Mouse (Mus musculus) spleen, adult 2 months (tissue): Measurements from ENCODE around the gene Thsd4.

ENCODE experiments used
- CTCF ChIP-seq: fragments of 200-500 bp; IDR thresholded peaks from 2 replicates; pipeline ENCODE4 v1.5.1; 2011; ENCODE audit warnings: mild to moderate bottlenecking, inconsistent platforms; ENCODE audit not compliant: insufficient read depth, insufficient read length, insufficient replicate concordance; ENCODE audit errors: extremely low read depth
- POLR2A ChIP-seq: fragments of 200-500 bp; IDR thresholded peaks from 2 replicates; pipeline ENCODE4 v1.6.1; 2011; ENCODE audit warnings: low read depth, low read length, inconsistent platforms

- no peak for TF ChIP-seq CTCF
- no peak for TF ChIP-seq POLR2A
Observed at GRCm38 (mm10) chr9:60026795-60027194, 495.1 kb downstream of the Thsd4 start.
